Mouse (Mus musculus) cerebellum, adult 8-10 months (tissue): Measurements from ENCODE around the gene Sacs.

Source experiments
- DNase-seq: peaks from one replicate; pipeline ENCODE4 v3.0.0; 2022

The Sacs gene

GRCm38 (mm10) chr14:61242611-61243010 is 104.4 kb downstream of the Sacs start:
- no peak for DNase-seq

GRCm38 (mm10) chr14:61246444-61246843 is 108.2 kb downstream of the Sacs start:
- no peak for DNase-seq

DNA sequence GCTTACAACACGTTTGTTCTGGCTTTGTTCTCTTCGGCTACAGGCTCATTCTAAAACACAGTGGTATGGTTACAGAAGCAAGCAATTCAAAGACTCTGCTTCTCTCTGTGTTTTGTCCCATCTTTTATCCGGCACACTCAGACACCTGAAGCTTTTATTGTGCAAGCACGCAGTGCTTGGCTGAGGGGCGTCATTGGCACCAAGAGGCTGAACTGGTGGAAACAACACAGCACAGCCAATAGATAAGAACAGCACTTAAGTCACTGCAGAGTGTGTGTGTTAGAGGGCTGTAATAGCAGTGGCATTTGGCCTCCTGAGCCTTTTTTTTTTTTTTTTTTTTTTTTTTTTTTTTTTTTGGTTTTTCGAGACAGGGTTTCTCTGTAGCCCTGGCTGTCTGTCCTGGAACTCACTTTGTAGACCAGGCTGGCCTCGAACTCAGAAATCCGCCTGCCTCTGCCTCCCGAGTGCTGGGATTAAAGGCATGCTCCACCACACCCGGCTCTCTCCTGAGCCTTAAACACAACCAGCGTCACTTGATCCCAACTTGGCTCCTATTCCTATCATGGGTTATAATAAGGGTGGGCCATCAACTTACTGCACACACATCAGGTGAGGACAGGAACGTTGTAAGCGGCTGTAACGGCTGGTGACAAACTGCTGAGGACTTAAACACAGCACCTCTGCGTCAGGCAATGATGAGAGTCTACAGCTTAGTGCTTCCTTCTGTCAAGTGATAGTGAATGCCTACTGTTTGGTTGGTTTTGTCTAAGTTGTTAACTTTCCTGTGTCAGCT is 114.5 kb downstream of the Sacs start:
- no peak for DNase-seq

- DNase-seq: no peak
Observed at GRCm38 (mm10) chr14:61258352-61258751, 120.1 kb downstream of the Sacs start, which contains the start of gene Sgcg. Gene Sgcg (minus strand): TSS chr14:61258490.

DNA sequence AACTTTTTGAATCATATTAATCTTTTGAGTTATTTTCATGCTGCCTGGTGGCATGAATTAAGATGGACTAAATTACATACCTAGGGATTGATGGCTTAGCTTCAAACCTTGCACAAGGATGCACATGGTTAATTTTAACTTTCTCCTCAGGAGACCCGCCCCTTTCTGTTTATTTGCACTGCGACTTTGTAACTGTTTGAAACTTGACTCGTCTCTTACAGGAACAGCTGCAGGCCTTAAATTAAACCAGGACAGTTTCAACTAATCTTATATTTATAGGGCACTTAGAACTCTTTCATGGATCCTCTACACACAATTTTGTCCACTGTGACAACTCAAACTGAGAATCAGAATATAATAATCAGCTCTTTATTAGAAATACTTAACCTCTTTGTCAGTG is 120.8 kb downstream of the Sacs start:
- DNase-seq: no peak

GRCm38 (mm10) chr14:61267908-61268475 is 129.7 kb downstream of the Sacs start:
- peak; percentile 55 for DNase-seq

DNA sequence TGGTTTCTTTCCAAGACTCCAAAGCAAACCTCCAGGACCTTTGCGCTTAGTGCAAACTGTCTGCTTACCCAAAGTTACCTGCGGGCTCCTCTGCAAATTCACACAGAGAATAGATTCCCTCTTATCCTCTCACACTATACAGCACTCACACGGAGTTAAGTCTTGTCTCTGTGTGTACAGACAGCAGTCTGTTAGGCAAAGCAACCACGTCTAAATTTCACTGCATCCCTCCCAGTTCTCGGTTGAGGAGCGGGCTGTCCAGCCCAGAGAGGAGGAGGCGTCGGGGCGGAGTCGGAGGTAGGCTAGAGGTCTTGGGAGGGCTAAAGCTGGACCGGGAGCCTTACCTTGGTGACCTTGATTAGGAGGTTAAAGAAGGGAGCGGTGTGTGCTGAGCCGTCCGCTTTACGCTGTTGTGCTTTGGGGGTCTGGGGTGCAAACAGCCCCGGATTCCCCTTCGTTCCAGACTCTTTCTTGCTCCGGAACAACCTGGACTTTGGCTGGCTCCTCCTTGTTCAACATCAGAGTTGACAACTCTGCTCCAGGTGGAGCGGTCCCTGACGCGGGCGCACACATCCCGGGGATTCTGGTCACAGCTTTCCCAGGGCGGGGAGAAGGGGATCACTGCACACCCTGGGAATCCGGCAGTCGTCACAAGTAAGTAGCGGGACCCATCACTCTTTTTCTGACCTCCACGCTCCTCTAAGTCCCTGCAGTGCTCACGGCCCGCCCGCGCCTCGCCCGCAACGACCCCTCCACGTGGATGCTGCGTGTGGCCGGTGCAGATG is 136.3 kb downstream of the Sacs start:
- no peak for DNase-seq

DNA sequence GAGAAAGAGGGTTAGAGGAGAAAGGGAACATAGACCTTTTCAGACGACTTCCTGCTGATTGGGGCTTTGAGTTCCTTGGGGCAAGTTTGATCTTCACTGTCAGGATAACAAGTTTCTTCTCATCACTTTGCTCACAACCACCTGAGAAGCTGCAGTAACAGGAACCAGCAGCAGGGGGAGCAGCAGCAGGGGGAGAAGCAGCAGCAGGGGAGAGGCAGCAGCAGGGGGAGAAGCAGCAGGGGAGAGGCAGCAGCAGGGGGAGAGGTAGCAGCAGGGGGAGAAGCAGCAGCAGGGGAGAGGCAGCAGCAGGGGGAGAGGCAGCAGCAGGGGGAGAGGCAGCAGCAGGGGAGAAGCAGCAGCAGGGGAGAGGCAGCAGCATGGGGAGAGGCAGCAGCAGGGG is 139.0 kb downstream of the Sacs start:
- DNase-seq: no peak

DNA sequence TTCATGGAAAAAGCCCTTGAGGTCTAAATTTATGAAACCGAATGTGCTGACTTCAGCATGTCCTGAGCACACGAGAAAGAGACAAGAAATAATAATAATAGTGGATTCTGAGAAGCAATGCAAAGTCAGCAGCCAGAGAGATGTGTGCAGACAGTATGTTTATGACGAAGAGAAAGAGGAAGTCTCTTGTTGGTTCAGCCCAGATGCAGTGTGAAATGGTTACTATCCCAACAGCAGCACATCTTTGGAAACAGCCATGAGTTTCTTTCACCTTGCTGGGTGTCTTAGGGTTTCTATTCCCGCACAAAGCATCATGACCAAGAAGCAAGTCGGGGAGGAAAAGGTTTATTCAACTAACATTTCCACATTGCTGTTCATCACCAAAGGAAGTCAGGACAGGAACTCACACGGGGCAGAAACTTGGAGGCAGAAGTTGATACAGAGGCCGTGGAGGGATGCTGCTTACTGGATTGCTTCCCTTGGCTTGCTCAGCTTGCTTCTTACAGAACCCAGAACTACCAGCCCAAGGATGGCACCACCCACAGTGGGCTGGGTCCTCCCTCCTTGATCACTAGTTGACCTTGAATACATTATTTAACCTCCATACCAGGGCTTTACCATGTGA is 140.5 kb downstream of the Sacs start:
- DNase-seq: no peak

- DNase-seq: no peak
Observed at GRCm38 (mm10) chr14:61288606-61289286, 150.5 kb downstream of the Sacs start.
